Mouse (Mus musculus): Measurements from ENCODE around the gene Lcp2. TPM values are rescaled to one million over a fixed set of nuclear protein-coding genes. Genes with fewer than 3 reads are reported as not detected.
"Not testable (repeated sequence)": the region's sequence is repeated elsewhere in the genome, so short reads cannot be mapped to it uniquely, and the experiment has no call there.

The Lcp2 gene
- polyA plus RNA-seq, 1 experiment from 2014 or later: 2.2 TPM

GRCm38 (mm10) chr11:34117581-34117980, 70.9 kb downstream of the Lcp2 start:
- H3K4me1 ChIP-seq (ENCODE audit: control insufficient read depth, insufficient read depth, low read length): peaks cover 6% of the 10 kb centered on the region; the same call in 1 of the 2 replicates
- ATAC-seq: no peak
- H3K9ac ChIP-seq (ENCODE audit: low read length): no peak overlapping the region

GRCm38 (mm10) chr11:34118319-34118718, 71.6 kb downstream of the Lcp2 start:
- Histone ChIP-seq H3K4me2 (ENCODE audit: low read length) (no peak overlapping the region), H3K4me1 (ENCODE audit: control insufficient read depth, insufficient read depth, low read length) (peaks cover 6% of the 10 kb centered on the region; the same call in 1 of the 2 replicates), H3K9me3 (replicated peaks; ENCODE audit: control insufficient read depth, low read length) (no peaks in the 10 kb centered on the region), H3K27me3 (replicated peaks; ENCODE audit: control insufficient read depth, insufficient read depth, low read length) (no peaks in the 10 kb centered on the region), H3K9ac (ENCODE audit: low read length) (no peak overlapping the region), H3K36me3 (ENCODE audit: control insufficient read depth, insufficient read depth, low read length) (no peaks in the 10 kb centered on the region), H3K27ac (ENCODE audit: low read depth, low read length) (no peak overlapping the region), H3K4me3 (ENCODE audit: low read depth, low read length) (no peak overlapping the region)
- DNase-seq (ENCODE audit: low spot score) (no peak), ATAC-seq (no peak)
- 82% methylated on average over 3 of the region's 3 CpGs for WGBS

More at GRCm38 (mm10) chr11:34117581-34117980, 70.9 kb downstream of the Lcp2 start:
- H3K36me3 ChIP-seq (ENCODE audit: control insufficient read depth, insufficient read depth, low read length): no peaks in the 10 kb centered on the region
- DNase-seq (ENCODE audit: low spot score): no peak
- H3K9me3 ChIP-seq (replicated peaks; ENCODE audit: control insufficient read depth, low read length): no peaks in the 10 kb centered on the region
- H3K27ac ChIP-seq (ENCODE audit: low read depth, low read length): no peak overlapping the region
- H3K4me3 ChIP-seq (ENCODE audit: low read depth, low read length): no peak overlapping the region
- H3K4me2 ChIP-seq (ENCODE audit: low read length): no peak overlapping the region
- no peaks in the 10 kb centered on the region for H3K27me3 ChIP-seq (replicated peaks; ENCODE audit: control insufficient read depth, insufficient read depth, low read length)
- WGBS: 89% methylated on average over 3 of the region's 3 CpGs

GRCm38 (mm10) chr11:34123147-34123546, 76.4 kb downstream of the Lcp2 start:
- peak; percentile 87 for DNase-seq (ENCODE audit: low spot score)

GRCm38 (mm10) chr11:34124852-34125251, 78.1 kb downstream of the Lcp2 start:
- H3K4me1 ChIP-seq (ENCODE audit: control insufficient read depth, insufficient read depth, low read length): no peaks in the 10 kb centered on the region
- H3K36me3 ChIP-seq (ENCODE audit: control insufficient read depth, insufficient read depth, low read length): no peaks in the 10 kb centered on the region
- 72% methylated on average over 7 of the region's 7 CpGs for WGBS
- no peaks in the 10 kb centered on the region for H3K9me3 ChIP-seq (replicated peaks; ENCODE audit: control insufficient read depth, low read length)
- H3K27me3 ChIP-seq (replicated peaks; ENCODE audit: control insufficient read depth, insufficient read depth, low read length): no peaks in the 10 kb centered on the region
- H3K9ac ChIP-seq (ENCODE audit: low read length): no peak overlapping the region
- H3K4me2 ChIP-seq (ENCODE audit: low read length): no peak overlapping the region
- no peak overlapping the region for H3K27ac ChIP-seq (ENCODE audit: low read depth, low read length)
- ATAC-seq (no peak), DNase-seq (ENCODE audit: low spot score) (no peak)
- no peak overlapping the region for H3K4me3 ChIP-seq (ENCODE audit: low read depth, low read length)

More at GRCm38 (mm10) chr11:34123147-34123546, 76.4 kb downstream of the Lcp2 start:
- WGBS: 6% methylated on average over 2 of the region's 2 CpGs
- Histone ChIP-seq H3K4me1 (ENCODE audit: control insufficient read depth, insufficient read depth, low read length) (no peaks in the 10 kb centered on the region), H3K9ac (ENCODE audit: low read length) (no peak overlapping the region), H3K4me3 (ENCODE audit: low read depth, low read length) (no peak overlapping the region), H3K4me2 (ENCODE audit: low read length) (no peak overlapping the region), H3K27me3 (replicated peaks; ENCODE audit: control insufficient read depth, insufficient read depth, low read length) (no peaks in the 10 kb centered on the region), H3K9me3 (replicated peaks; ENCODE audit: control insufficient read depth, low read length) (no peaks in the 10 kb centered on the region), H3K36me3 (ENCODE audit: control insufficient read depth, insufficient read depth, low read length) (no peaks in the 10 kb centered on the region), H3K27ac (ENCODE audit: low read depth, low read length) (no peak overlapping the region)
- peak; percentile 63; the same call in 1 of the 2 replicates for ATAC-seq

- H3K4me2 ChIP-seq (ENCODE audit: low read length); H3K36me3 ChIP-seq (ENCODE audit: control insufficient read depth, insufficient read depth, low read length); H3K9ac ChIP-seq (ENCODE audit: low read length); H3K4me1 ChIP-seq (ENCODE audit: control insufficient read depth, insufficient read depth, low read length); ATAC-seq; DNase-seq (ENCODE audit: low spot score); H3K27ac ChIP-seq (ENCODE audit: low read depth, low read length); H3K9me3 ChIP-seq (replicated peaks; ENCODE audit: control insufficient read depth, low read length); H3K4me3 ChIP-seq (ENCODE audit: low read depth, low read length); H3K27me3 ChIP-seq (replicated peaks; ENCODE audit: control insufficient read depth, insufficient read depth, low read length): not testable (repeated sequence)
- WGBS: 81% methylated on average over 3 of the region's 3 CpGs
Measured at GRCm38 (mm10) chr11:34125727-34126126, 79.0 kb downstream of the Lcp2 start.

- no peak overlapping the region for H3K27ac ChIP-seq (ENCODE audit: low read depth, low read length)
- no peaks in the 10 kb centered on the region for H3K4me1 ChIP-seq (ENCODE audit: control insufficient read depth, insufficient read depth, low read length)
- H3K9me3 ChIP-seq (replicated peaks; ENCODE audit: control insufficient read depth, low read length): no peaks in the 10 kb centered on the region
- 92% methylated on average over 2 of the region's 2 CpGs for WGBS
- DNase-seq (ENCODE audit: low spot score) (no peak), ATAC-seq (no peak)
- H3K36me3 ChIP-seq (ENCODE audit: control insufficient read depth, insufficient read depth, low read length): no peaks in the 10 kb centered on the region
- H3K27me3 ChIP-seq (replicated peaks; ENCODE audit: control insufficient read depth, insufficient read depth, low read length): no peaks in the 10 kb centered on the region
- H3K4me3 ChIP-seq (ENCODE audit: low read depth, low read length): no peak overlapping the region
- H3K4me2 ChIP-seq (ENCODE audit: low read length): no peak overlapping the region
- H3K9ac ChIP-seq (ENCODE audit: low read length): no peak overlapping the region
Measured at GRCm38 (mm10) chr11:34128412-34128811, 81.7 kb downstream of the Lcp2 start.

- Histone ChIP-seq H3K27me3 (replicated peaks; ENCODE audit: control insufficient read depth, insufficient read depth, low read length) (peaks cover 20% of the 10 kb centered on the region), H3K36me3 (ENCODE audit: control insufficient read depth, insufficient read depth, low read length) (no peaks in the 10 kb centered on the region), H3K27ac (ENCODE audit: low read depth, low read length) (no peak overlapping the region), H3K4me1 (ENCODE audit: control insufficient read depth, insufficient read depth, low read length) (0 out of 2 replicates have a peak, but pooled peaks cover 4% of the 10 kb centered on the region), H3K4me2 (ENCODE audit: low read length) (no peak overlapping the region), H3K9me3 (replicated peaks; ENCODE audit: control insufficient read depth, low read length) (no peaks in the 10 kb centered on the region), H3K4me3 (ENCODE audit: low read depth, low read length) (no peak overlapping the region), H3K9ac (ENCODE audit: low read length) (no peak overlapping the region)
- WGBS: 15% methylated on average over 8 of the region's 8 CpGs
- DNase-seq (ENCODE audit: low spot score) (peak; percentile 74), ATAC-seq (peak; percentile 89)
Measured at GRCm38 (mm10) chr11:34139296-34139695, 92.6 kb downstream of the Lcp2 start.

Other genes with a start within 250 kb of the Lcp2 start
- gene Kcnmb1, start 83.9 kb upstream of the Lcp2 start, polyA plus RNA-seq (2014; fragmentation: Nextera tagmentation; extraction: Ambion mirVana): 0.09 and 0.22 TPM in 2 replicates
- gene Kcnip1, start 53.8 kb upstream of the Lcp2 start, polyA plus RNA-seq (2014; fragmentation: Nextera tagmentation; extraction: Ambion mirVana): 55.1 and 55.7 TPM in 2 replicates
- gene 4930469K13Rik, start 51.6 kb downstream of the Lcp2 start, polyA plus RNA-seq (2014; fragmentation: Nextera tagmentation; extraction: Ambion mirVana): not detected in 2 replicates
- not detected in 2 replicates for gene Foxi1, start 161.2 kb downstream of the Lcp2 start, polyA plus RNA-seq (2014; fragmentation: Nextera tagmentation; extraction: Ambion mirVana)